Mouse (Mus musculus) stomach, embryonic 16.5 days (tissue): ENCODE measurements around the gene Tln2. TPM values are rescaled to one million over a fixed set of nuclear protein-coding genes. Genes with fewer than 3 reads are reported as not detected.

ENCODE experiments used
- ATAC-seq: fragments of 200-750 bp; cut with Nextera tagmentation; 2 replicates; pipeline ENCODE4 v1.8.0; 2017; ENCODE audit warnings: moderate number of reproducible peaks, moderate TSS enrichment; ENCODE audit not compliant: insufficient read depth, low FRiP score
- H3K27ac ChIP-seq: fragments of 300-500 bp; sonication (generic); 2 replicates; pipeline ENCODE4 v1.5.1; 2014; ENCODE audit warnings: low read length
- H3K27me3 ChIP-seq: fragments of 300-500 bp; sonication (generic); 2 replicates; pipeline ENCODE4 v1.6.1; 2014; ENCODE audit warnings: low read length, control low read depth, mixed read lengths; ENCODE audit not compliant: control insufficient read depth, insufficient read depth
- H3K36me3 ChIP-seq: fragments of 300-500 bp; sonication (generic); 2 replicates; pipeline ENCODE4 v1.6.1; 2014; ENCODE audit warnings: low read length; ENCODE audit not compliant: control insufficient read depth, insufficient read depth
- H3K4me1 ChIP-seq: fragments of 300-500 bp; sonication (generic); 2 replicates; pipeline ENCODE4 v1.6.1; 2014; ENCODE audit warnings: low read length, control low read depth, mixed read lengths; ENCODE audit not compliant: control insufficient read depth, insufficient read depth
- H3K4me2 ChIP-seq: fragments of 300-500 bp; sonication (generic); 2 replicates; pipeline ENCODE4 v1.6.1; 2014; ENCODE audit warnings: low read depth, low read length, mixed read lengths
- H3K4me3 ChIP-seq: fragments of 300-500 bp; sonication (generic); replicated peaks from 2 replicates; pipeline ENCODE4 v1.5.1; 2014; ENCODE audit warnings: mild to moderate bottlenecking, low read length
- H3K9ac ChIP-seq: fragments of 300-500 bp; sonication (generic); 2 replicates; pipeline ENCODE4 v1.6.1; 2014; ENCODE audit warnings: low read length
- H3K9me3 ChIP-seq: fragments of 300-500 bp; sonication (generic); replicated peaks from 2 replicates; pipeline ENCODE4 v1.6.1; 2016; ENCODE audit warnings: low read length, control low read depth; ENCODE audit not compliant: control insufficient read depth
- WGBS: fragments of 180-500 bp; shearing (Covaris S2); extraction: QIAGEN DNeasy Blood & Tissue Kit; methylation state at CpG from one replicate; pipeline ENCODE4 v1.1.7; 2014; 5-methylcytosine and 5-hydroxymethylcytosine counted together
- microRNA counts: library from miRNA; unstranded; fragments of <30 nt; microRNA quantifications from one replicate; lab custom pipeline; 2016
- microRNA-seq: library from miRNA; unstranded; fragments of <30 nt; microRNA quantifications from one replicate; pipeline ENCODE4, GENCODE M21; 2016
- polyA plus RNA-seq: library from polyadenylated mRNA; unstranded; fragments of >200 nt; fragmentation: Nextera tagmentation; extraction: Ambion mirVana; gene quantifications from 2 replicates; pipeline ENCODE4 v1.2.1, GENCODE M21; 2015

The Tln2 gene
- polyA plus RNA-seq, 1 experiment from 2014 or later, result 25.4 TPM

DNA sequence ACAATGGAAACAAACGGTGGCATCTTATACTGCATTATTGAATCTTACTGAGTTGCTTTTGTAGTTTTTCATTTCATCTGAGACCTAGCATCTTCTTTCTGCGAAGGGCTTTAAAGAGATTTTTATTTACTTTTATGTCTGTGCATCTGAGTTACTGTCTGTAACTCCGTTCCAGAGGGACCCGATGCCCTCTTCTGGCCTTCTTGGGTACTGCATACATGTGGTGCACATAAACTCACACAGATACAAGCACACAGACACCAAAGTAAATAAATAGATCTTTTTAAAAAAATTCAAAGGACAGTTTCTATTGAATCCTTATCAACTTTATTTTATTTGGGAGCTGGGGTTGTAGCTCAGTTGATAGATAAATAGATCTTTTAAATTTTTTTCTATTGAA, 388.1 kb downstream of the Tln2 start:
- peaks cover 3% of the 10 kb centered on the region; the same call in 1 of the 2 replicates for H3K4me1 ChIP-seq

DNA sequence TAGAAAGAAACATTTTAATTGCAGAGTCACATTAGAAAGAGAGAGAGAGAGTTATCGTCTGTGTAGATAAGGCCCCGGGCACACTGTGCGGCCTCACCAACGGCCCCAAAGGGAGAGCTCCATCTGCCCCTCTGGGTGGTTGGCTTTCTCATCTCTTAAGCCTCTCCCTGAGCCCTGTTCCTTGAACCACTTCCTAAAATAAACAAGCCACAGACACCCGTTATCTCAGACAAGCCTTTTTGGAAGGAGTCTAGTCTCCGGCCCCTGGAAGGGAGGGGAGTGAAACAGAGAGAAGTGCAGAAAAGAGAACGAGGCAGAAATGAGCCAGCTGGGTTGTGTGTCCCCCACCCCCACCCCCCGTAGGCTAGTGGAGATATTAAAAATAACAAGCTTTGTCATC, 388.7 kb downstream of the Tln2 start:
- WGBS, result 47% methylated on average over 8 of the region's 8 CpGs
- Histone ChIP-seq H3K36me3 (no peaks in the 10 kb centered on the region), H3K9me3 (0 out of 2 replicates have a peak, but pooled peaks cover 2% of the 10 kb centered on the region), H3K4me3 (no peak overlapping the region), H3K4me2 (no peak overlapping the region), H3K27ac (no peak overlapping the region; the same call in 1 of the 2 replicates), H3K4me1 (peaks cover 3% of the 10 kb centered on the region; the same call in 1 of the 2 replicates), H3K9ac (no peak overlapping the region), H3K27me3 (no peaks in the 10 kb centered on the region)
- peak; percentile 53; the same call in 1 of the 2 replicates for ATAC-seq

More for the DNA sequence above, 388.1 kb downstream of the Tln2 start:
- Histone ChIP-seq H3K4me3 (no peak overlapping the region), H3K4me2 (no peak overlapping the region), H3K27me3 (no peaks in the 10 kb centered on the region), H3K36me3 (no peaks in the 10 kb centered on the region), H3K9ac (no peak overlapping the region), H3K9me3 (0 out of 2 replicates have a peak, but pooled peaks cover 2% of the 10 kb centered on the region), H3K27ac (no peak overlapping the region)
- ATAC-seq, result no peak
- WGBS, result 94% methylated on average over 4 of the region's 4 CpGs

DNA sequence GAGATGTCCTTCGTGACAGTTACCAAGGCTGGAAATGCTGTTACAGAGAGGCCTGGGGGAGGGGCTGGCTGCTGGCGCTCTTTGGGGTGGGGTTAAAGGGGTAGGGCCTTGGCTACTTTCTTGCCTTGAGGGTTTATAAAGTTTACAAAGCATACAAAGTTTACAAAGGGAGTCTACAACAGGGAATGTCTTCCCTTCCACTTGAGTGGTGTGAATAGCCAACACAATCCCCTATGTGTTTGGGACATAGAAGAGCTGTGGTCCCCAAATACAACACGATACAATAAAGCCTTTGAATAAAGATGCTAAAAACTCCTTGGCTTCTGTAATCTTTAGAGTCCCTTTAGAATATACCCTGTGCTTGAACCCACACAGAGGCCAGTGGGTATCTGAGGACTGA, 389.5 kb downstream of the Tln2 start:
- H3K4me3 ChIP-seq, result no peak overlapping the region
- no peaks in the 10 kb centered on the region for H3K36me3 ChIP-seq
- peaks cover 3% of the 10 kb centered on the region; the same call in 1 of the 2 replicates for H3K4me1 ChIP-seq
- H3K4me2 ChIP-seq, result no peak overlapping the region
- no peak overlapping the region for H3K9ac ChIP-seq
- WGBS, result 70% methylated on average over 3 of the region's 3 CpGs
- H3K9me3 ChIP-seq, result 0 out of 2 replicates have a peak, but pooled peaks cover 2% of the 10 kb centered on the region
- no peak for ATAC-seq
- no peak overlapping the region for H3K27ac ChIP-seq
- H3K27me3 ChIP-seq, result no peaks in the 10 kb centered on the region

MicroRNAs encoded within 50 kb of the gene (microRNA counts, 519-probe panel; counts per million panel counts)
- 2,239 counts per million, percentile 47 among the panel's probes with 10 or more counts for microRNA mmu-miR-190 (lab: Ali Mortazavi, UCI)

Small RNA genes lying within 50 kb of the gene (microRNA-seq; reads per million reads assigned to microRNA genes)
- gene Mir190a, result 75.1 reads per million, percentile 52 among the genes with 10 or more reads in this experiment

Other genes with a start within 250 kb of the Tln2 start
- gene C2cd4b, start 199.7 kb upstream of the Tln2 start, polyA plus RNA-seq, result not detected in 2 replicates